Mouse (Mus musculus): Measurements from ENCODE around the gene Btbd35f3.
"Not testable (repeated sequence)": the region's sequence is repeated elsewhere in the genome, so short reads cannot be mapped to it uniquely, and the experiment has no call there.

Btbd35f3 gene

DNA sequence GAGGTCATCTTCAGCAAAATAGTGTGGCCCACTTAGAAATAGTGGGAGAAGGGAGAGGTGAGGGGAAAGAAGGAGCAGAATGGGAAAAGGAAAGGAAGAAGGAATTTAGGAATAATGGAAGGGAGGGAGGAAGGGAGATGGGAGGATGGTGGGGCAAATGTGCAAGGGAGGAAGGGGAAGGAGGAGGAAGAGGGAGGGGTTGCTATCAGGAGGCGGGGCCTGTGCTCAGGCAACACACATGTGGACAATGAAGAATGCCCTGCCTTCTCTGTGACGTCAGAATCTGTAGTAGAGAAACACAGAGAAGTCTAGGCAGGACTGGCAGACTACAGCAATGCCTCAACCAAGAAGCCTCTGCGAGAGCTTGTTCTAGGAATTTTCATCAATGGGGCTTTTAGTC lies at the start of gene Btbd35f3:
Gene Btbd35f3 (plus strand): TSS at position 301 of the 400 bp plus-strand sequence.
- DNase-seq (ENCODE audit: low spot score): not testable (repeated sequence)
